Mouse (Mus musculus): Measurements from ENCODE around the gene Crybb2.

The Crybb2 gene

DNA sequence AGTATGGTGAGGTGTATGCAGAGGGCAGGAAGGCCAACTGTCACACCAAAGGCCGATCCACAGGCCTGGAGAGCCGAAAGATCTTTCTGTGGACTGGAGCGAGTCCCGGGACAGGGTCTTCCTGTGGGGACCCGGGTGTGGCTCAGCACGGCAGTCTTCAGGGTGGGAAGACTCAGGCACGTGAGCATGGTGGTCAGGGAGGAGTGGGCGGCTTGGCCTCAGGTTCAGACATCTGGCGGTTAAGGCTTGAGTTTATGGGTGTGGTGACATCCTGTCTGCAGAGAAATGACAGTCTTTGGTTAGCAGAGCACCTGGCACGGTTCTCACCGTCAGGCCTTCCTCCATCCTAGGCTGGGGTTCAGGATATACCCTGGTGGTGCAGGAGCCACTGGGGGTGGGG, 20.8 kb upstream of the Crybb2 start:
- no peak for DNase-seq (ENCODE audit: low spot score in 2 of 2)

DNA sequence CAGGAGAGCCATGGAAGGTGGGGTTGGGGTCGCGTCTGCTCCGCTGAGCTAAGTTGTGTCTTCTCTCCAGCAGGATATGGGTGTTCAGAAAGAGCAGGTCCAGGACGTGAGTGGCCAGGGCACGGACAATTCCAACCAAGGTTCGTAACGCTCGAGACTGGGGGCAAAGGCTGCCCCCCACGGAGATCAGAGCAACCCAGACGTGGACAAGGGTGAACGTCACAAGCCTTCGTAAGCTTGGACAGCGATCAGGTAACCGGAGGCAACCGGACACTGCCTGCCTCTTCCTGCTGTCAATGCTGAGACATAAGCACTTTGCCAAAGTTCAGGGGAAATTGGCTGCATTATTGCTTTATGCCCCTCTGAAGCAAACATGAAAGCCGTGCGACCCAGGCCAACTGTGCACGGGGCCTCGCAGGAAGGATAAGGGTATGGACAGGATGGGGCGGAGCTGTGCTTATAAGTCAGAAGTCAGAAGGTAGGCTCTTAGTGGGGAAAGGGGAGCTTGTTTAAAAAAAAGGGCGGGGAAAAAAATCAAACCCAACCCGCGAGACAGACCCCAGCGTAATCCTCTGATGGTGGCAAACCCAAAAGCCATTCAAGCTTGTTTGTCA, 20.3 kb upstream of the Crybb2 start:
- DNase-seq (ENCODE audit: low spot score in 2 of 2), result no peak

DNA sequence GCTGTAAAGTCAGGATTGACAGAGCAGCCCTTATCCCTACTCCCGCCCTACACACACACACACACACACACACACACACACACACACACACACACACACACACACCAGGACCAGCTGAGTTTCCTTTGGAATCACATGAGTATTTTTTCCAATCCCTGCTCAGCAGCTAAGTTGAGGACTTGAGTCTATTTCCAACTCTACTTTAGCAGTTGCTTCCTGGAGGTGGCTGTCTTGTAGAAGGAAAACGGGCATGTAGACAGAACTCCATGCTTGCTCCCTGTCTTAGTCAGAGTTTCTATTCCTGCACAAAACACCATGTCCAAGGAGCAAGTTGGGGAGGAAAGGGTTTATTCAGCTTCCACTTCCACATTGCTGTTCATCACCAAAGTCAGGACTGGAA, 17.5 kb upstream of the Crybb2 start:
- DNase-seq (ENCODE audit: low spot score in 2 of 2), result no peak

DNA sequence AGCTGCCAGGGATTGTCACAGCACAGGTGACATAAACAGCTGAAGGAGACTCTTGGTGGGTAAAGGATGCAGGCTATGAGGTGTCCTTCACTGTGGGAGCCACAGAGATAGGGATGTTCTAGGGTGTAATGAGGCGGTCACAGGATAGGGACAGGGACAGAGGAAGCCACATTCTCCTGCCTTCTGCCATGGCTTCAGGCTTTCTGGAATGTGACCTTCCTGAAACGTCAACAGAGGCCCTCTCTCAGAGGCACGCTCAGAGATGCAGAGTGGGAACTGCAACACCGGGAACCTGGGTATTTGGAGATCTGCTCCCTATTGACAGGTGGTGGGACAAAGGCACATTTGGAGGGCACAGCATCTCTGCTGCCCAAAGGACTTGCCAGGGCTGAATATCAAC, 17.1 kb upstream of the Crybb2 start:
- no peak for DNase-seq (ENCODE audit: low spot score in 2 of 2)

DNA sequence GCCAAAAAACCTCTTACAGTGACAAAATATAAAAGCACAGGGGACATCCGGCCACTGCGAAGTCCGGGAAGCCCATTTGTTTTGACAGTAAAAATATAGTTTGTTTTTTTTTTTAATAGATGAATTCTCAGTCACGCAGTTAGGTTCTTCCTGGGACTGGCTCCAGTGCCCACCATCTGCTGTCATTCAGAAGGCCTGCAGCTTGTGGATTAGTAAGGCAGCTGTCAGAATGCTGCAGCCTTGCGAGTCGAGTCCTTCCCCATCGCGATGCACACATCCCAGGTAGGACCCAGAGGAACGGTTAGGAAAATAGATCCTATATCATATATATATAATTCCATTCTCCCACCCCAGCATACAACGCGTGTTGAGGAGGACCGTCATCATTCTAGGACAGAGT, 16.5 kb upstream of the Crybb2 start:
- DNase-seq (ENCODE audit: low spot score in 2 of 2), result no peak

DNA sequence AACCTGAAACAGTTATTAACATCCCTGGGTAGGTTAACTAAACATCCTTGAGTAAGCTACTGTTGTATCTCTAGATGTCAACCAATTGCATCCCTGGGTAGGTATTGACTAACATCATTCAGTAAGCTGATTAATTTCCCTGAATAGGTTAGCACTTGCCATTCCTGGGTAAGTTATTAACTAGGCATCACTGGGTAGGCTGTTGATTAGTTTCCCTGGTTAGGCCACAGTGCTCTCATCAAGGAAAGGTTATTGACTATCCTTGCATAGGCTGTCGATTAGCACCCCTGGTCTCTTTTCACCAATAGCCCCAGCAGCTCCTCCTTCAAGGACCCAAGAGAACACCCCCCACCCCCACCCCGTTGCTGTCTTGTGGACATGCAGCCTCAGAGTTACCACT, 16.0 kb upstream of the Crybb2 start:
- no peak for DNase-seq (ENCODE audit: low spot score in 2 of 2)

DNA sequence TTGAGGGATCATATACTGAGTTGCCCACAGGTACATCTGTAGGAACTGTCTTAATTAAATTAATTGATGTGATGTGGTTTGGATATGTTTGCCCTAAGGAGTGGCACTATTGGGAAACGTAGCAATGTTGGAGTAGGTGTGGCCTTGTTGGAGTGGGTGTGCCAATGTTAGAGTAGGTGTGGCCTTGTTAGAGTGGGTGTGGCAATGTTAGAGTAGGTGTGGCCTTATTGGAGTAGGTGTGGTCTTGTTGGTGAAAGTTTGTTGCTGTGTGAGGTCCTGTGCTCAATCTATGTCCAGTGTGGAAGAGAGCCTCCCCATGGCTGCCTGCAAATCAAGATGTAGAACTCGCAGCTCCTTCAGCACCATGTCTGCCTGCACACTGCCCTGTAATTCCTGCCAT, 14.4 kb upstream of the Crybb2 start:
- DNase-seq (ENCODE audit: low spot score in 2 of 2), result no peak

DNA sequence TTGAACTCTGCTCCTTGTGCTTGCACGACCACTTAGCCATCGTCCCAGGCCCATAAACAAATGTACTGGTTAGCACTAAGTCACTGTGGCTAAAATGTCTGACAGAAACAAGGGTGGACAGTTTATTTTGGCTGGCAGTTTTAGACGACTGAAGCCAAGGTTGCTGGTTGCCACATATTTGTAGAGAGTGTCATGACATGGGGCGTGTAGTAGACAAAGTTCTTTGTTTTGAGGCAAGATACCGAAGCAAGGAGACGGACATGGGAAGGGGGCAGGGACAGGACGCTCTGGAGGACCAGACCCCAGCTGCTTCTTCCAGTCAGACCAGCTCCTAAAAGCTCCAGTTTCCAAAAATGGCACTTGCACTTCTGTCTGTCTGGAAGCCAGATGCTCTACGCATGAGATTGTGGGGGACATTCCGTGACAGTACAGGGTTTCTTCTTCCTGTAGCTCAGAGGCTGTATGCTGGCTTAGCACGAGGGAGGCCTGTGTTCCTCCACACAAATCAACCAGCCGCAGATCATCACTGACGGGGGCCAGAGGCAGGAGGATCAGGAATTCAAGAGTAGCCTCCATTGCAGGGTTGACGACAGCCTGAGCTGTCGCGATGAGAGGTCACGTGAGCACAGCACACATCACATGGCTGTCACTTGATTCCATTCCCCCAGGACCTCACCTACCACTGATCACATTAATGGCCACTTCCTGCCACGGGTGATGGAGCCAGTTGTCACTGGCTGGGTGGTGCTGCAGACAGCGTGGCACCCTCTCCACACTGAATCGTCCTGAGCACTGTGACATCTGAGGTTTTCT, 12.6 kb upstream of the Crybb2 start:
- no peak for DNase-seq (ENCODE audit: low spot score in 2 of 2)

DNA sequence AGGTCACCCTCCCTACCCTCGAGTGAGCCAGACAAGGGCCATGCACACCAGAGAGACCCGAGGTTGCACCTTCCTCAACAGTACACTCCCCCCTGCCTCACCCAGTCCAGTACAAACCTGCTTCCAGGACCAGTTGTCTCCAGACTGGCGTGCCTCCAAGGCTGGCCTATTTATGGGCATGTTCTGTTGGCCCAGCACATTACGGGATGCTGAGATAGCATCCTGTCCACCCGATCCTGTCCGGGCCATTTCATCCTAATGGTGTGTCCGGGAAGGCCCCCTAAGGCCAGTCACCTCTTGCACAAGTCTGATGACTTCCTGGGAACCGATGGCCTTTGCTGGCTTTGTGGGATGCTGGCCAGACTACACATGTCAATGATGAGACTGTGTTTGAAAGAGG, 11.5 kb upstream of the Crybb2 start, which contains the start of gene Crybb3:
Crybb3 (minus strand) TSS at position 146 of the 400 bp plus-strand sequence.
- DNase-seq (ENCODE audit: low spot score in 2 of 2), result no peak

DNA sequence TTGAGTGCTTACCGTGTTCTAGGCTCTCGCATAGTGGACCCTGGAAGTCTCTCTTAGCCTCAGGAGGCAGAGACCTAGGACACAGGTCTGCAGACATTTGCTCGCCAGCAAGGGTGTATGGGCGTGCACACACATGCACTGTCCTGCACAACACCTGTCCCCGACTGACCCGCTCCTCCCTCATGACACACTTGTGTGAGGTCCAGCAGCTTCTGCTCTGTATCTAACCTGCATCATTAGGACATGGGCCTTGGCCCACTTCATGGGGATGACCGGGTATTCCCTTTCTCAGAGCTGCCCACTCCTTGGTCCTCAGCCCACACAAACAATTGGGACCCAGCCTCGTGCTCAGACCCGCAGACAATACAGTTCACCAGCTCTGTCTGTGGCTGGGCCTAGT, 11.1 kb upstream of the Crybb2 start:
- no peak for DNase-seq (ENCODE audit: low spot score in 2 of 2)

DNA sequence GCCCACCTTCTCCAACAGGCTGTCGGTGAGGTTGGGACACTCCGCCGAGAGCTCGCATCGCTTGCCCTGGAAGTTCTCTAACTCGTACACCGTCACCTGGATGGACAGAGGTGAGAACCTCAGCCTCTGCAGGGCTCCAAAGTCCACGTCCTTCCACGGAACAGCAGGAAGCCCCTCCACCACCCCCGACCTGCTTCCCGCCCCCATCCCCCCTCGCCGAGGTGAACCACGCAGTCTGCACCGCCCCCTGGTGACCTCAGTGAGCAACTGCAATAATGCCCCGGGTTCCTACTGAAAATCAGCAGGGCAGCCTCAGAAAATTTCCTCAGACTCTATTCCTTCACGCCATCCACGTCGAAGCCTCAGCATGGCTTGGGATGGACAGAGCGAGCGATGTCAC, 9.9 kb upstream of the Crybb2 start:
- no peak for DNase-seq (ENCODE audit: low spot score in 2 of 2)

DNA sequence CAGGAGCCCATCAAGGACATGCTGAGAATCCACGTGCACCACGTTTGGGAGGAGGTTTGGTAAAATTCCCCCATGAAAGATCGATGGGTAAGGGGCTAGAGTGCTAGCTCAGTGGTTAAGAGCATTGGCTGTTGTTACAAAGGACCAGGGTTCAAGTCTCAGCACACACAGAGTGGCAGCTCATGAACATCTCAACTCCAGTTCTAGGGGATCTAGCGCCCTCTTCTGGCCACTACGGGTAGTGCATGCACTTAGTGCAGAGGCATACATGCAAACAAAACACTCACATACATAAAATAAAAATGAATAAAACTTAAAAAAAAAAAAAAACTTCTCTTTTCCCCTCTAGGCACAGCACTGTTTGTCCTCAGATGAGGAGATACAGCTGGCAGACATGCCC, 8.8 kb upstream of the Crybb2 start:
- no peak for DNase-seq (ENCODE audit: low spot score in 2 of 2)

DNA sequence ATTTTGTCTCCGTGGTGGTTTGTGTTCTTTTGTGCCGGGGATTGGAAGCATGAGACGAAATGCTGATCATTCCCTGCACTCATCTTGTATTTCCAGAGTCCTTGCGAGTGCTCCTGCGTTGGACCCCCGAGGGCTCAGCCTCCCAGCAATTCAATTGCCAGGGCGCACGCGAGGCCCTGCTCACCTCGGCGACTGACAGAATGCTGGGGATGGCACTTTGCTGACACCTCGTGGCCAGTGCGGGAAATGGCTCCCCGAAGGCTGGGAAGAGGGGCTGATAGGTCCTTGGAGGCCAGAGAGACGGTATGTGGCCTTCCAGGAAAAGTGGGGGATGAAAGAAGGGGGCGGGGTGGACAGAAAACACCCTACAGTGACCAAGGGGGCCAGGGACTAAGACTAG, 15.6 kb downstream of the Crybb2 start:
- DNase-seq (ENCODE audit: low spot score in 2 of 2), result peak; percentile 47 to 56

DNA sequence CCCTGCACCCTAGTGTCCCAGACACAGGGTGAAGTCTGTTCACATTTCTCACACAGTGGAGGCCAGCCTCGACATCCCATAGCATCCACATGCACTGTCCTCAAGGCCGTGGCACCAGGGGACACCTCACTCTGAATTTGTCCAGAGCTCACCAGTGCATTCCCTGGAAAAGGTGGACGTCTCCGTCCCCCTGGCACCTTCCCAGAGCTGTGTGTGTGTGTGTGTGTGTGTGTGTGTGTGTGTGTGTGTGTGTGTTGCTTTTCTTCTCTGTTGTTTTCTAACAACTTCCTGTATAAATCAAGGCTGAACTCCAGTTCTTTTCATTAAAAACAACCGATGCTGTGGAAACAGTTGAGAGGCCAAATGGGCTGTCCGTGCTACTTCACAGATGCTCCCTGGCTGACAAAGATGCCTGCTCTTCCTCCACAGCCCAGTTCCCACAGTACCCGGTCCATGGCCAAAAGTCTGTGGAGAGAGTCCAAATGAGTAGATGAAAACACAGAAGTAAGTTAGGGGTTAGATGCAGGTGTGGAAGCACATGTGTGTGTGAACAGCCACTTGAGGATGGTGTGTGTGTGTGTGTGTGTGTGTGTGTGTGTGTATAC, 19.2 kb downstream of the Crybb2 start:
- DNase-seq (ENCODE audit: low spot score in 2 of 2), result no peak

DNA sequence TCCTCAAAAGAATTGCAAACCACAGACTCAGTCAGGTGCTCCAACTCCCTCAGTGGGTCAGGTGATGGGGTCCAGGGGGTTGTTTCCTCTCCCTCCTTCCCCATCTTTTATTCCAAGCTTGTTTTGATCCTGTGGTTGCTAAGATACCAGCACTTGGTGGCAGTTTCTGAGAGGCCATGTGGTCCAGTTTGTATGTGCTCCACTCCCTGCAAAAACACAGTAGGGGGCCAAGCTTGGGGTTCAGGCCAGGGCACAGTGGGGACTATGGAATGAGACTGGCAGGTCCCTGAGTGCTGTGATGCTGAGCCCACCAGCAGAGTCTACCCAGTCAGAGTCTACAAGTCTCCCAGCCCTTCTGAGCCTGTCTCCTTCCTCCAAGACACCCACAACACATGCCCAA, 20.0 kb downstream of the Crybb2 start:
- DNase-seq (ENCODE audit: low spot score in 2 of 2), result no peak

DNA sequence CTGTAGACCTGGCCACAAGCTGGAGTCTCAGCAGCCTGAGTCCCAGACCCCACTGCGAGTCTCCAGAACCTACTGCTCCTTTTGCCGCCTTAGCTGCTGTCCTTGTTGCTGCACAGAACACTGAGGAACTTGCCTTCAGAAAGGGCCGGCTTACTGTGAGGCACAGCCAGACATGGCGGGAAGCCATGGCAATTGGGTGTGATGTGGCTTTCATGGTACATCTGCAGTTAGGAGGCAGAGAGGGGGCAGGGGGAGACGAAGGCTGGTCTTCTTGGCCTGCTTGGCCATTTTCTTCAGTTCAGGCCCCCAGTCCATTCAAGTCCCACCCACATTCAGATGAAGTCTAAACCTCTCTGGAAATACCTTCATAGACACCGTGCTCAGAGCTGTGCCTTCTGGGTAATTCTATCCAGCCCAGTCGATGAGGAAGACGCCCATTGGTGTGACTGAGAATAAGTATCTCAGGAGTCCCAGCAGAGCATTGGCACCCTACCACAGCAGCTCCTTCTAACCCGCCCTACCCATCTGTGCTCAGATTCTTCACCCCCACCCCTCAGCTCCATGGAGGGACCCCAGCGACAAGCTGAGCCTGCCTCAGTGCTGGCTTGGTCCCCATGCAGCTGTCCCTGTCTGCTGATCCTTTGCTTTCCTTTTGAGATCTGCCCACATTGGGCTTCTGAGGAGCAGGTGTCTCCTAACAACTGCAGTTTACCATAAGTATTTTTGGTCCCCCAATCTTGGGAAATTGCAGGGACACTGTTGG, 24.2 kb downstream of the Crybb2 start:
- no peak for DNase-seq (ENCODE audit: low spot score in 2 of 2)

DNA sequence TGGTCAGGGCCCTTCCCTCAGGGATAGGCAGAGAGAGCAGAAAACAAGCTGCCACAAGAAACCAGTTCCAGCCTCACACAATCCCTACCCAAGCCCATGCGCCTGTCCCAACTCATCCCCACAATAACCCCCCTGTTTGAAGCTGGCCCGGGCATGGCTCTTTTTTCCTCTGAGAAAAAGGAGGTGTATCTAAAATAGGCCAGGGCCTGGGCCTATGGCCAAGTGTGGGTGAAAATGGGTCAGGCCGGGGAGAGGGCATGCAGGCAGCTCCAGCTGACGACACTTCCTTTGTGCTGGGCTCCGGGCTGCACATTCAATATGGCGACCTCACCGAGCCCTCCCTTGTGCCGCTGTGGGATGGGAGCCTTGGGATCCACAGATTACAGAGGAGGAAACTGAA, 26.4 kb downstream of the Crybb2 start:
- no peak for DNase-seq (ENCODE audit: low spot score in 2 of 2)

DNA sequence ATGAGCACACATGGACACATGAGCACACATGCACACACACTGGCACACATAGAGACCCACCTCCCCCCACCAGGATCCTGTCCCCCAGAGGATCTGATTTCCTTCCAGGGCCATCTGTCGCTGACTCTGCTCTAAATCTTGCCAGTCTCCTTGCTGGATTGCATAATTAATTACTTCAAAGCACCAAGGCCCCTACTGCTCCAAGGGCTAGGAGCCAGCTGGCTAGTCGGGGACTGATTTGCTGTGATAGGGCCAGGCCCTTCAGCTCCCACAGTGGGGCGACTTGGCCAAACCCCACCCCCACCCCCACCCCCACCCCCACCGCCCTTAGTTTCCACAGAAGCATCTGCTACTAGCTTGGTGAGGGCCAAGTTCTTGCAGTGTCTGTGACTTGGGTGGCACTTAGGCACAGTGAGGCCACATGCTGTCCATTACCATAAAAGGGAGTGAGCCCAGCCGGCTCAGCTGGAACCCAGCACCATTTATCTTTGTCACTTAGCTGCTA, 28.3 kb downstream of the Crybb2 start:
- no peak for DNase-seq (ENCODE audit: low spot score in 2 of 2)

DNA sequence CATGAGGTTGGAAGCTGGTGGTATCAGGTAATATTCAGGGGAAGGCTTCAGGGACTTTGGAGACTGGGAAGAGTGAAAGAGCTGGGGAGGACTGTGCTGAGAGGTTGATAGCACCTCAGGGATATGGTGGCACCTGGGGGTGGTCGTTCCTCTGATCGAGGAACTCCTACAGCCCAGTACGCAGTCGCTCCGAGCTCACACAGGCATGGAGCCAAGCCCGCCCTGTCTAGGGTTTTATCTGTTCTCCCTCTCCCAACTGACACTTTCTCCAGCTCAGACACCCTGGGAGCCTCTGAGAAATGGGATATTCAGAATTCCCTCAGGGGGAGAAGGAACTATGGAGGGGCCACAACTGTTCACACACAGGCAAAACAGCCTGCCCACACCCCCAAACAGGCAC, 29.1 kb downstream of the Crybb2 start:
- no peak for DNase-seq (ENCODE audit: low spot score in 2 of 2)

DNA sequence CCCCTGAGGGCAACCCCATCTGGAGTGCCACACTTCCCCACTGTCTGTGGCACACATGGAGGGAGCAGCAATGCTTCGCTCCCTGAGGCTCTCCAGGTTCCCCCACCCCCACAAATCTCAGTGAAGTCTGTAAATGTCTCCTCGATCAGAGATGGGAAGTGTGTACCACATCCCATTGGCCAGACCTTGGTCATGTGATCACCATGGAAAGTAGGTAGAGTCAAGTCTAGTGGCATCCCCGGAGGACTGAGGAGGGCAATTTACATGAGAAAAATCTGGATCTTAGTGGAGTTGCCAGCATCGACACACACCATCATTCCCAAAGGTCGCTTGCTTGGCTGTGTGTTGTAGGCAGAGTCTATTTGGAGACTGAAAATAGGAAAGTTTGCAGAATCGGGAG, 31.3 kb downstream of the Crybb2 start:
- DNase-seq (ENCODE audit: low spot score in 2 of 2), result no peak

DNA sequence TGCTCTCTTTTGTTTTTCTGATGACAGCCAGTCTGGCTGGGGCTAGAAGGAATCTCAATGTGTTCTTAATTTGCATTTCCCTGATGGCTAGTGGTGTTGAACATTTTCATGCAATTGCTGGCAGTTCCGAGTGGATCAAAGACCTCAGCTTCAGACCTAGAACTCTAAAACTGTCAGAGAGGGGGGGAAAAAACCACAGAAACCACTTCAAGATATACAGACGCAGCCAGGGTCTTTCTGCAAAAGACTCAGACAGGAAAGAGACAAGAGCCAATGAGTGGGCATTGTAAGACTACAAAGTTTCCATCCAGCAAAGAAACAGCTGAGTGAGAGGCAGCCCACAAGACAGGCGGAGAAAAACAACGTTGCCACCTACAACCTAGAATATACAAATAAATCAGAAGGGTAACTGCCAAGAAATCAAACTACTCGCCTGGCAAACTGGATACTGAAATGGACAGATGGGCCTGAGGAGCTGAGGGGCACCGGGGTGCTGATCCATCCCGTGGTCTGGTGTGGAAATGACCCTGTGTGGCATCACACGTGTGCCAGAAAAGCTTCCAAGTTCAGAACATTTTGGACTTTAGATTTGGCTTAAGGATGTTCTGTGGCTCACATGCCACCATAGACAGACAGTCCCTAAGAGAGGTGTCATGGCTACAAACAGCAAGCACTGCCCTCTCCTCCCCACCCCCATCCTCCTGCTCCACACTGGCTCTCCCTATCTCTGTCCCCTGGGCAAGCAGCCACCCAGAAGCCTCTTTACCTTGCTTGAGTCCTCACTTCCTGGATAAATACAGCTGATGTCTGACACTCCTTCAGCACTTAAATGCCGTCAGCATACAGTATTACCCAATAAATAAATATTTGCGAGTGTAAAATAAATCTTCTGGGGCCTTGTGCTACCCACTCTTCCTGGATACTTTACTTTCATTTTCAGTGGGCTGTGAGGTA, 34.5 kb downstream of the Crybb2 start:
- DNase-seq (ENCODE audit: low spot score in 2 of 2), result no peak
